Mouse (Mus musculus) neutrophil, adult 83 days (primary cell): ENCODE results near the gene Pramel3. TPM values are rescaled to one million over a fixed set of nuclear protein-coding genes. Genes with fewer than 3 reads are reported as not detected.

Experiments used
- total RNA-seq, 2 experiments: library from RNA; stranded (reverse); gene quantifications; one replicate each; pipeline ENCODE4 v1.2.4; 2023

Pramel3 gene
- not detected for total RNA-seq

DNA sequence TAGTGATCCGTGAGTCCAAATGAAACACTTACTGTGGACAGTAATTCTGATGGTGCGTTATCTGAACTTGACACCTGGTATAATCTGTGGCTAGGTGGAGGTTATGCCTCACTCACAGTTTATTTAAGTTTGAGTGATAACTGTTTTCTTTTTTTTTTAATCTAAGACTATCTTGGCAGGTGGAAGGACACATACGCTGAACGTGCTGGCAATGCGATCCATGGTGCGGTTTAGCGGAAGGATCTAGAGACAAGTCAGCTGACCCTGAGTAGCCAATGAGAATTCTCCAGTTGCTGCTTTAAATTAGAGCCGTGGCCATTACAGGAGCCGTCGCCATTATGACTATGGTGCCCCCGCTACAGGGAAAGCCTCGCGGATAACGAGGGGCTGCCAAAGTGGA is at the start of gene Pramel3:
TSS of gene Pramel3 (plus strand) at position 301 of the 400 bp plus-strand sequence.

Other genes starting within 250 kb of the Pramel3 start
- not detected for gene Gm15023, start 124.7 kb upstream of the Pramel3 start, total RNA-seq
- not detected for gene Tceal6, start 91.6 kb upstream of the Pramel3 start, total RNA-seq
- gene Gm5128, start 71.0 kb downstream of the Pramel3 start, total RNA-seq, result not detected
- gene Gm7903, start 131.5 kb downstream of the Pramel3 start, total RNA-seq, result not detected
- gene AV320801, start 192.3 kb downstream of the Pramel3 start, total RNA-seq, result not detected